Mouse (Mus musculus): Measurements from ENCODE around the gene Efr3b. TPM values are rescaled to one million over a fixed set of nuclear protein-coding genes. Genes with fewer than 3 reads are reported as not detected.

Efr3b gene
- total RNA-seq, 2 experiments from 2014 or later: 3.9 to 6.7 TPM

Other genes starting within 250 kb of the Efr3b start
- gene Dnmt3a, start 232.9 kb downstream of the Efr3b start, total RNA-seq (2021): 100 to 1,000 TPM in 1 of 2 experiments, 10 to 100 TPM in 1; 98.7 to 133 TPM
- gene Pomc, start 84.0 kb downstream of the Efr3b start, total RNA-seq (2021): 1 to 10 TPM in 1 of 2 experiments, under 1 TPM in 1; 0.45 to 1.1 TPM
- gene Dnajc27, start 43.7 kb upstream of the Efr3b start, total RNA-seq (2021): 1 to 10 TPM; 4.7 to 6.9 TPM
- gene Adcy3, start 94.2 kb upstream of the Efr3b start, total RNA-seq (2021): 10 to 100 TPM; 28.1 to 37.2 TPM
- gene Ptrhd1, start 195.1 kb upstream of the Efr3b start, total RNA-seq (2021): 1 to 10 TPM; 6.4 to 7.0 TPM
- gene Cenpo, start 195.4 kb upstream of the Efr3b start, total RNA-seq (2021): 10 to 100 TPM in 1 of 2 experiments, 1 to 10 TPM in 1; 9.0 to 10.8 TPM